Mouse (Mus musculus) liver, postnatal 0 days (tissue): ENCODE measurements at regions not wholly inside any gene's neighbourhood (a gene's known extent, or its start where the extent isn't known, plus 50 kb on each side); places are given as distances from the start of the nearest gene placed in this dataset.

Source experiments
- ATAC-seq: fragments of 200-750 bp; cut with Nextera tagmentation; 2 replicates; pipeline ENCODE4 v1.8.0; 2017; ENCODE audit warnings: mild to moderate bottlenecking, moderate library complexity
- DNase-seq: peaks from one replicate; pipeline ENCODE4 v3.0.0-alpha.2; 2016
- H3K27ac ChIP-seq: fragments of 300-500 bp; sonication (generic); 2 replicates; pipeline ENCODE4 v1.5.1; 2014; ENCODE audit warnings: antibody characterized with exemption, moderate library complexity, mild to moderate bottlenecking, low read depth
- H3K27me3 ChIP-seq: fragments of 300-500 bp; sonication (generic); 2 replicates; pipeline ENCODE4 v1.6.1; 2014; ENCODE audit warnings: low read length, control low read depth, mixed read lengths; ENCODE audit not compliant: insufficient read depth
- H3K36me3 ChIP-seq: fragments of 300-500 bp; sonication (generic); replicated peaks from 2 replicates; pipeline ENCODE4 v1.6.1; 2014; ENCODE audit warnings: mild to moderate bottlenecking, control low read depth, low read length, moderate library complexity, mixed read lengths; ENCODE audit not compliant: insufficient read depth
- H3K4me1 ChIP-seq: fragments of 300-500 bp; sonication (generic); 2 replicates; pipeline ENCODE4 v1.6.1; 2014; ENCODE audit warnings: antibody characterized with exemption, mild to moderate bottlenecking, control low read depth; ENCODE audit not compliant: insufficient read depth
- H3K4me2 ChIP-seq: fragments of 300-500 bp; sonication (generic); 2 replicates; pipeline ENCODE4 v1.6.1; 2014; ENCODE audit warnings: low read depth, mild to moderate bottlenecking, low read length, moderate library complexity, mixed read lengths
- H3K4me3 ChIP-seq: fragments of 300-500 bp; sonication (generic); 2 replicates; pipeline ENCODE4 v1.5.1; 2014; ENCODE audit warnings: low read depth, low read length
- H3K9ac ChIP-seq: fragments of 300-500 bp; sonication (generic); replicated peaks from 2 replicates; pipeline ENCODE4 v1.6.1; 2014; ENCODE audit warnings: mild to moderate bottlenecking, moderate library complexity
- H3K9me3 ChIP-seq: fragments of 300-500 bp; sonication (generic); 2 replicates; pipeline ENCODE4 v1.6.1; 2016; ENCODE audit warnings: mild to moderate bottlenecking, control low read depth, low read length, mixed read lengths
- CTCF ChIP-seq: sonication (generic); IDR thresholded peaks from 2 replicates; pipeline ENCODE4 v1.5.1; 2016; ENCODE audit warnings: antibody characterized with exemption, low read depth
- EP300 ChIP-seq: IDR thresholded peaks from 2 replicates; pipeline ENCODE4 v1.6.1; 2016; ENCODE audit warnings: antibody characterized with exemption, low read depth, mild to moderate bottlenecking
- WGBS: fragments of 180-500 bp; shearing (Covaris S2); extraction: QIAGEN DNeasy Blood & Tissue Kit; methylation state at CpG from one replicate; pipeline ENCODE4 v1.1.7; 2014; ENCODE audit not compliant: insufficient replicate concordance; 5-methylcytosine and 5-hydroxymethylcytosine counted together

DNA sequence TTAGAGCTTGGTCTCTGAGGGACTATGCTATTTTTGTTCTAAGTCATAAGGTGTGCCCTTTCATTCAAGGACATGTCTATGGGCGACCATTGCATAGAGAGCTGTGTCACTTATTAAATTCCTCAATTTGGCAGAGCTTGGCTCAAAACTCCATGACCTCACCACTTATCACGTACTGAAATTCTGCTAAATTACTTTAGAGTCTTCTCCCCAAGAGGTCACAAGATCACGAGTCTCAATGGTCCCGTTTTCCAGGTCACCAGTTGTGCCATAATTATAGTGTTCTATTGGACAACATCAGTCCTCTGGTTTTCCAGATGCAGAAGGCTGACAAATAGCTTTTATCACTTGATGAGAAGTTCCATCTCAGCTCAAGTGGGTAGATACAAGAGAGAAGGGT, 576.9 kb downstream of the Dok5 start:
- H3K4me1 ChIP-seq, result no peaks in the 10 kb centered on the region
- ATAC-seq, result no peak
- 73% methylated on average over 4 of the region's 4 CpGs for WGBS

DNA sequence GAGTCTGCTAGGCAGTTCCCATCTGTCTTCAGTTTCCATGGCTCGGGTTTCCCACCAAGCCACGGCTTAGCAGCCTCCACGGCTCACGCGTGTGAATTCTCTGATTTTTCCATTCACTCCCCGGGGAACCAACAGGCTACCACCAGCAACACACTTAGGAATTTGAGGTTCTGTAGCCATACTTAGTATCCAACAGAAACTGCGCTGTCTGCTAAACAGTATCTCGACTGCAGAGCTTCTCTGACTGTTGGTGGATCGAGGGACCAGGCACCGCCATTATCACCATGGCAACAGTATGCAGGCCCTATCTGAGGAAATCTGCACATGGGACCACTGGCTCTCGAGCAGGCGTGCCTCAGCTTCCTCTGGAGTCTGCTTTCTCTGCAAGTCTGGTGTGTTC, 574.4 kb downstream of the Dok5 start:
- 68% methylated on average over 12 of the region's 12 CpGs for whole genome bisulfite sequencing

More for the DNA sequence above, 576.9 kb downstream of the Dok5 start:
- Histone ChIP-seq H3K9me3 (no peaks in the 10 kb centered on the region), H3K9ac (no peak overlapping the region), H3K4me3 (no peak overlapping the region), H3K36me3 (no peaks in the 10 kb centered on the region), H3K27ac (no peak overlapping the region), H3K27me3 (no peaks in the 10 kb centered on the region), H3K4me2 (no peak overlapping the region)
- no peak for DNase-seq
- TF ChIP-seq CTCF (no peak), EP300 (no peak)

DNA sequence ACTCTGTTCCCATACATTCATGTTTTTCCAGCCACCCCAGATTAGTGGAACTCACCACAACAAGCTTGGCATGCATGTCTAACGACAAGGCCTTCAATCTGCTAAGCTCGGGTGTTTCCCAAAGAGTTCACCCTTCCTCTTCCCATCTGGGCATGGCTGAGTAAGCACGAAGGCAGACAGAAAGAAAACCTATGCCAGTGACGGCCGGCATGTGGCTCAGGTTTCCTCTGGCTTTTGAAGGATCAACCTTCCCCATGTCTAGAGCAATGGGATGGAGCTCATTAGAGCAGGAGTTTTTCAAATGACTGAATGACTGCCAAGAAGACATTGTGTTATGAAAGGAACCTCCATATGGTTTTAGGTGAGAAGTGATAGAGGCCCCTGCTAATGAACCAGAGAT, 566.9 kb downstream of the Dok5 start:
- Histone ChIP-seq H3K9me3 (no peaks in the 10 kb centered on the region), H3K27ac (no peak overlapping the region), H3K4me2 (no peak overlapping the region), H3K27me3 (no peaks in the 10 kb centered on the region), H3K36me3 (no peaks in the 10 kb centered on the region), H3K9ac (no peak overlapping the region), H3K4me3 (no peak overlapping the region), H3K4me1 (no peaks in the 10 kb centered on the region)
- DNase-seq (no peak), ATAC-seq (no peak)
- TF ChIP-seq CTCF (no peak), EP300 (no peak)
- WGBS, result 72% methylated on average over 5 of the region's 5 CpGs

More for the DNA sequence above, 574.4 kb downstream of the Dok5 start:
- no peak overlapping the region for H3K9ac ChIP-seq
- no peaks in the 10 kb centered on the region for H3K9me3 ChIP-seq
- DNase-seq (no peak), ATAC-seq (no peak)
- no peak overlapping the region for H3K4me3 ChIP-seq
- H3K4me1 ChIP-seq, result no peaks in the 10 kb centered on the region
- H3K36me3 ChIP-seq, result no peaks in the 10 kb centered on the region
- no peak for TF ChIP-seq CTCF
- no peak for TF ChIP-seq EP300
- H3K4me2 ChIP-seq, result no peak overlapping the region
- no peak overlapping the region for H3K27ac ChIP-seq
- no peaks in the 10 kb centered on the region for H3K27me3 ChIP-seq

DNA sequence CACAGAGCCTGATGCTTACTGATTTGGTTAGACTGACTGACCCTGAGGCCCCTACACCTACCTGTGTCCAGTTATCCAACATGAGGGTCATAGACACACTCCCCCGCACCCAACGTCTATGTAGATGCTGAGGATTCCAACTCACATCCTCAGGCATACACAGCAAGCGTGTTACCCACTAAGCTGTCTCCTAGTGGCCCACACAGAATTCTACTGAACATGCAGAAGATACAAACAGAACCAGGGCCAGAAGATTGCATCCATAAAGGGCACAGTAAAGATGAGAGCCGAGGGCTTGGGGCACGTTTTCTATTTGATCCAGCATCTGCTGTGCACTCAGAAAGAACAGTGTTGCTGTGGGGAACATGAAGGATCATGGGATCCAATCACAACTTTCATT, 564.0 kb downstream of the Dok5 start:
- Histone ChIP-seq H3K36me3 (no peaks in the 10 kb centered on the region), H3K9me3 (no peaks in the 10 kb centered on the region), H3K4me3 (no peak overlapping the region), H3K9ac (no peak overlapping the region), H3K4me2 (no peak overlapping the region), H3K27me3 (no peaks in the 10 kb centered on the region), H3K4me1 (no peaks in the 10 kb centered on the region), H3K27ac (no peak overlapping the region)
- DNase-seq (no peak), ATAC-seq (no peak)
- TF ChIP-seq CTCF, result no peak
- TF ChIP-seq EP300, result no peak
- WGBS, result 73% methylated on average over 5 of the region's 5 CpGs

DNA sequence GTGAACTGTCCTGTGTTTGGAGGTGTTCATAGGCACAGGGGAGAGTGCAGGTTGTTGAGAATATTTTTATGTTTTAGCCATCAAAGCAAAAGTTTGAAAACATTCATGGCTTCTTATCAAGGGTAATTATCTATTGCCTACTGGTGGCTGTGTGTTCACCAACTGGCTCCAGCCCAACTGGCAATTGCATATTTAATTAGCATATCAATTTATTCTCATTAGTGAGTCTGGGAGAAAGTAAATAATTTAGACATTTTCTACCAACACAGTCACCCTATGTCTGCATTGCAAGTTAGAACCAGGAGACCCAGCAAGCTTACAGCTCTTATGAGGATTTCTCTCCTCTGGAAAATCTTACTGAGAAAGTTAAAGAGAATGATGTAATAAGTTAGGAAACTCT, 561.0 kb downstream of the Dok5 start:
- no peak overlapping the region for H3K4me3 ChIP-seq
- no peak overlapping the region for H3K4me2 ChIP-seq
- ATAC-seq, result no peak
- TF ChIP-seq EP300 (no peak), CTCF (no peak)
- no peak overlapping the region for H3K9ac ChIP-seq
- H3K27ac ChIP-seq, result no peak overlapping the region
- H3K36me3 ChIP-seq, result no peaks in the 10 kb centered on the region
- no peak for DNase-seq
- H3K27me3 ChIP-seq, result no peaks in the 10 kb centered on the region
- H3K4me1 ChIP-seq, result no peaks in the 10 kb centered on the region
- no peaks in the 10 kb centered on the region for H3K9me3 ChIP-seq

DNA sequence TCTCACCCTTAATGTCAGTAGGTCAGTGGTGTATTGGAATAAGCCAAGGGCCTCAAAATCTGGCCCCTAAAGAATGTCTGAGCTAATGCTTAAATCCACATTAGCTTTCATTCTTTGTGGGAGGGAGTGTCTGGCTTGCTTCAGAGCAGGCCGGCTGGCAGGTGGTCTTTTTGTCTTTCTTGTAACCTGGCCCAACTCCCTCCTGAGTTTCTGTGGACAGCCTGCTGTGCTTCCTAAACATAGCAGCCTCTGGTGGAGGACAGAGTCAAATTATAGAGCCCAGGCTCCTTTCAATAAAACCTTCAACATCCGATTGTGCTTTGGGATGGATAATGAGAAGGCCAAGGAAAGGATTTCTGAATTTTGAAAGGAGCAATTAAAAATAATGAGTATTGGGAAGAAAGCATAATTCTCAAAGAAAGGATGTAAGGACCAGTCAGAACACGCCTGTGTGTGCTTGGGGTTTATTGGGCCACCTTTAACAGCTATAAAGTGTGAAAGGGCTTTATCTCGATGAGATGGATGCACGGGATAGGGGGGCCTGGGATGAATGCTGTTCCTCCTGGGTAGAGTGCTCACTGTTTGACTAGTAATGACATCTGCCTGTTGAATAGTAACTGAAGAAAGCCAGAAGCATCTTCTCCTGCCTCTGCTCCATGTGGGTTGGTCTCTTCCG, 554.2 kb downstream of the Dok5 start:
- H3K9me3 ChIP-seq, result peaks cover 3% of the 10 kb centered on the region; the same call in 1 of the 2 replicates
- no peak overlapping the region for H3K27ac ChIP-seq
- H3K9ac ChIP-seq, result no peak overlapping the region
- H3K4me2 ChIP-seq, result no peak overlapping the region
- ATAC-seq, result no peak
- WGBS, result 52% methylated on average over 6 of the region's 6 CpGs
- no peaks in the 10 kb centered on the region for H3K4me1 ChIP-seq
- DNase-seq, result no peak
- no peak overlapping the region for H3K4me3 ChIP-seq
- H3K36me3 ChIP-seq, result no peaks in the 10 kb centered on the region
- TF ChIP-seq CTCF (no peak), EP300 (no peak)
- no peaks in the 10 kb centered on the region for H3K27me3 ChIP-seq

DNA sequence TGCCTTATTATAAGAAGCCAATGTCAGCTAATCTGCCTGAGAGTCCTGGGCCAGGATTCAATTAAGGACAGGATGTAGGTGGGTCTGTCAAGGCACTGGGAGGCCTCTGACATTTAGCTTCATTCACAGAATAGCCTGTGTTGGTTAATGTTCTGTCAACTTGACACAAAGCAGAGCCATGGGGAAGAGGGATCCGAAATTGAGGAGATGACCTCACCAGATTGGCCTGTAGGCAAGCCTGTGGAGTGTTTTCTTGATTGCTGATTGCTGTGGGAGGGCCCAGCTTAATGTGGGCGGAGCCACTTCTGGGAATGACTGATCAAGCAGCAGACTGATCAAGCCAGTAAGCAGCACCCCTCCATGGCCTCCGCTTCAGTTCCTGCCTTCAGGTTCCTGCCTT, 548.5 kb downstream of the Dok5 start:
- DNase-seq, result no peak
- no peaks in the 10 kb centered on the region for H3K27me3 ChIP-seq
- H3K27ac ChIP-seq, result no peak overlapping the region
- H3K9ac ChIP-seq, result no peak overlapping the region
- H3K9me3 ChIP-seq, result no peaks in the 10 kb centered on the region; the same call in 1 of the 2 replicates
- H3K4me2 ChIP-seq, result no peak overlapping the region
- TF ChIP-seq CTCF, result no peak
- TF ChIP-seq EP300, result no peak
- 62% methylated on average over 3 of the region's 3 CpGs for WGBS
- no peaks in the 10 kb centered on the region for H3K4me1 ChIP-seq
- no peak for ATAC-seq
- no peaks in the 10 kb centered on the region for H3K36me3 ChIP-seq
- H3K4me3 ChIP-seq, result no peak overlapping the region
